Mouse (Mus musculus): Measurements from ENCODE around the gene Atp13a4.

The Atp13a4 gene

DNA sequence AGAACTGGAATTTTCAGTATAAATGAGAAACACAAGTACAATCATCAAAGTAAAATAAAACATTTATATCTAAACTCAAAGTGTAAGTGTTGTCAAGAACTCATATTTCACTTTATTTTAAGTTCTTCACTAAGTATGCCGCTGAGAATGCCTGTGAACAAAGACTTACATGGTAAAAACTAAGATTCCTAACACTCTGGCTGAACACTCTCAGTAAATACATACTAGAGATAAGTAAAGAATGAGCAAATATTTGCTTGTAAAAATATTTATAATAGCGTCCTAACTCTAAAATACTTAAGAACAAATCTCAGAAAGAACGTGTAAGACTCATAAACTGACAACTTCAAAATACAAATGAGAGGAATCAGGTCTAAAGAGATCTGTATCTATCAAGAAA is 80.9 kb downstream of the Atp13a4 start:
- DNase-seq, result no peak

DNA sequence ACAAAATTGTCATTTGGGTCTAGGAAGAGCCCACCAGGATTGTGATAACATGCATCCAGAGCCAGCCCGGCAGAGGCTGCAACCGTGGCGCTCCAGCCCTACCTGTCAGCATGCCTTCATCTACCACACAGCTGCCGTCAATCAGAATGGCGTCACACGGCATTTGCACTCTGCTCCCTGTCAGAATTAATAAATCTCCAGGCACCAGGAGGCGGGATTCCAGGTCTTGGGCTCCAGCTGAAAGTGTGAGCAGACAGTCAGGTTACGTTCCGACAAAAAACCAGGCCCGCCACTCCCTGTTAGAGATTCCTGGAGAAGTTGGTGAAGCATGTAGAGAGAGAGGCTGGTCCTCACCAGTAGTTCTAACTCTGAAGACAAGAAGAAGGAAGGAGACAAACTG is 85.3 kb downstream of the Atp13a4 start:
- no peak for DNase-seq

DNA sequence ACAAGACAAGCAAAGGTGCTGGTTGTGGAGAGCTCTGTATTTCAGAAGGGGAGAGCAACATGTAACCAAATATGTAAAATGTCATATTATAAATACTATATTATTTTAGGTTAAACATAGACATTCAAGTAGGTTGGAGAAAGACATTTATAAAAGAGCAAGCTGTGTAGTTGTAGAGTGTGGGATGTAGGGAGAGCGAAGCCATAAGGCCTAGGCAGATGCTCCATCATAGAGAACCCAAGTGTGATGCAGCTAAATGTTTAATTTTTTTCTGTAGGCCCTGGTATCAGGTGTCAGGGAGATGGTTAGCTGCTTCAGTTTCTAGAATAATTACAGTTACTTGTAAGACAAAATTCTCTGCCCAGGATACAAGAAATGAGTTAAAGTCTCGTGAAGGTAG is 87.8 kb downstream of the Atp13a4 start:
- no peak for DNase-seq

- no peak for DNase-seq
Observed at GRCm38 (mm10) chr16:29453282-29453681, 91.4 kb downstream of the Atp13a4 start.

- peak; percentile 6 for DNase-seq
Observed at GRCm38 (mm10) chr16:29451706-29452105, 93.0 kb downstream of the Atp13a4 start.

DNA sequence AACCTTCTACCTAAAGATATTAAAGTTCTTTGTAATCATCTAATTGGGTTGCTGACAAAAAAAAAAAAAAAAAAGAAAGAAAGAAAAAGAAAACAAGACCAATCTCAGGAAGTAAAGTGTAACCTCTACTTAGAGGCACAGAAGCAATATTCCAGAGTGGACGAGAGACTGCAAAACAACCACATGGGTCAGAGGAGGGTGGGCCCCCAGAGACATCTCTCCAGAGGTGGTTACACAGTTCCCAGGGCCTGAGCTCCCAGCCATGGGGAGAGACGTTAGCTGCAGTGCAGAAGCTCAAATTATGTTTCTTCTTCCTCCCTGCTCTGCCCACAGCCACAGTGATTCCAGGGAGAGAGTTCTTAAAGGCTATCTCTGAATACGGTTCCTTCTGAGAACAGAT is 102.5 kb downstream of the Atp13a4 start:
- no peak for DNase-seq

GRCm38 (mm10) chr16:29441405-29441985 is 103.2 kb downstream of the Atp13a4 start:
- DNase-seq, result no peak

- DNase-seq, result no peak
Observed at GRCm38 (mm10) chr16:29438045-29438444, 106.6 kb downstream of the Atp13a4 start.

- no peak for DNase-seq
Observed at GRCm38 (mm10) chr16:29435746-29436145, 108.9 kb downstream of the Atp13a4 start.

GRCm38 (mm10) chr16:29434712-29435111 is 110.0 kb downstream of the Atp13a4 start:
- DNase-seq, result peak; percentile 11

DNA sequence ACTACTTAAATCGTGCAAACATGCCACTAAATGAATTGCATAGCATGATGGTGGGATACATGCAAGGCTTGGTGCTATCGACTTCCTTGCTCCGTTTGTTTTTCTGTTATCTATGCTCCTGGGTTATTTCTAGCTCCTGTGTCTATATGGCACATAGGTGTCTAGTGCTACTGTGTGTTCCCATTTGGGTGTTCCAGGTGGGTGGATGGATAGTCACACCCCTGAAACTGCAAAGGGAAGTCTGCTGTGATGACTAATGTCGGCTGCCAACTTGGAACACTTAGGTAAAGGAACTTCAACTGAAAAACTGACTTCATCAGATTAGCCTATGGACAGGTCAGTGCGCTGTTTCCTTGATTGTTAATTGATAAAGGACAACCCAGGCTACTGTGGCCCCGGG is 129.8 kb downstream of the Atp13a4 start:
- no peak for DNase-seq

DNA sequence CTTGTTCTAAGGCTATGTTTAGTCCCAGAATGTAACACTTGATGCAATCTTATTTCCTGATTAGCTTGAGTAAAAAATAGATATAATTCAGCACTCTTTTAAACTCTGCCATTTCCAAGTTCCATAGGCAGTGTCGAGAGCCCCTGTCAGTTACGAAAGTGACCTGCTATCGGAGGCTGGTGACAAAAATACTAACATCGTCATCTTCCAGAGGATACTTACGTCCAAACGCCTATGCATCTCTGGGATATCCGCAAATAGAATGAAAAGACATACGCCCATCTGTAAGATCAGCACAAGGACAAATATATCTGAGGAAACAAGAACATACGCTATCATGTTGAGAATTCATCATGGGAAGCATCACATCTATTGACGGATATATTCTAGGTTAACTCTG is 137.3 kb downstream of the Atp13a4 start:
- no peak for DNase-seq

- DNase-seq, result no peak
Observed at GRCm38 (mm10) chr16:29399079-29399478, 145.6 kb downstream of the Atp13a4 start.

GRCm38 (mm10) chr16:29384781-29385180 is 159.9 kb downstream of the Atp13a4 start:
- no peak for DNase-seq

GRCm38 (mm10) chr16:29378458-29378857 is 166.2 kb downstream of the Atp13a4 start, which contains the start of gene Atp13a5:
Gene Atp13a5 (minus strand): TSS chr16:29378732.
- DNase-seq, result no peak

DNA sequence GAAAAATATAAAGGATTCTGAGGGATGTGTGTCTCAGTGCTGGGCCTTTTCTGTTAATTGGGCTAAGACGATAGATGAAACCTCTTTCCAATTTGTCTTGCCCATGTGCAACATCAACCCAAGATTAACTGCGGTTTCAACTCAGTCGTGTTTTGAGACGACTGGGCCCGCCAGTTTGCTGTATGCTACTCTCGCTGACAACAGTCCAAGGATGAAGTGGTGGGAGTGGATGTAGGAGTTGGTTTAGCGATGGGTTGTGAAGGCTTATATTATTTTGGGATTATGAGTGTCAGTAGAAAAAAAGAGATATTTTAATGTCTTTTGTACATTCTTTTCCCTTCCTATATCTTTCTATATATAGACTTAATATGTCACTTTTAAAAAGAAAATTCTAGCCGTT is 170.0 kb downstream of the Atp13a4 start:
- no peak for DNase-seq

Data from liver (tissue).